Mouse (Mus musculus): ENCODE data around the gene Fscn2. TPM values are rescaled to one million over a fixed set of nuclear protein-coding genes. Genes with fewer than 3 reads are reported as not detected.

The Fscn2 gene
- total and polyA plus RNA-seq, 3 experiments = not detected

- DNase-seq (ENCODE audit: extremely low read depth) = peak; percentile 94
- dilution Hi-C loops (cut with MboI; ENCODE audit: extremely low pct_ligation_motif_present, extremely low pct_unique_long_range_greater_than_20kb, low sequenced_read_pairs) = no loop called here
- H3K27ac ChIP-seq (ENCODE audit: insufficient read depth, low read depth) = 0 out of 2 replicates have a peak overlapping the region, but pooled peaks have one; percentile 18
These were observed 45.3 kb upstream of the Fscn2 start for GRCm38 (mm10) chr11:120315832-120316689.

DNA sequence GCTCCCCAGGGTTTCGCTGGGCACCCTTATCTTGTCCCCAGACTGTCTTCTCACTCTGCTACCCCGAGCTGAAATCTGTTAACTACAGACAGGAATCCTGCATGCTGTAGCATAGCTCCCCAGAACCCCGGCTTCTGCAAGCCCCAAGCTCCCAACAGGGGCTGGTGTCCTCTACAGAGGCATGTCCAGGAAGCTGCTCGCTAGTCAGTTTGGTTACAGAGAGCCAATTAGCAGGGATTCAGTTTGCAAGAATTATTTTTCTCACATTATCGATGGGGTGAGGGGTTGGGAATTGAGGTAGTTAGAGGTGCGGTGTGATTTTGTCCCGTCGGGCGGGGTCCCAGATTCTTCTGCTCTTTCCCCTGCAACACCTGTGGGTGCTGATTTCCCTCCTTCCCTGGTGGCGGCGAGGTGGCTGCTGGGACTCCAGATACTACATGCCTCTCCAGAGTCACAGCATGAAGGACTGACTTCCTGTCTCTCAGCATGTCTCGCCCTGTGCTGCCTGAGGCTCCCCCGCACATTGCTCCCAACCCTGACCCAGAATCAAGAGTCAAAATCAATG, 44.6 kb upstream of the Fscn2 start:
- Histone ChIP-seq H3K9ac (ENCODE audit: insufficient read depth, low read depth) (peak overlapping the region; percentile 43), H3K4me2 (ENCODE audit: insufficient read depth, low read depth, poor library complexity, severe bottlenecking) (peak overlapping the region; percentile 96), H3K9me3 (replicated peaks; ENCODE audit: low read length) (peaks cover 3% of the 10 kb centered on the region), H3K4me1 (ENCODE audit: control insufficient read depth in 1 of 2, insufficient read depth in 2 of 2) (peaks cover 5 to 21% of the 10 kb centered on the region in 2 experiments), H3K36me3 (replicated peaks in 1 of 2; ENCODE audit: control insufficient read depth in 1 of 2, insufficient read depth in 1 of 2, low read length in 1 of 2) (no peaks in the 10 kb centered on the region), H3K79me2 (replicated peaks; ENCODE audit: control insufficient read depth, extremely low read depth, insufficient read depth, poor library complexity, severe bottlenecking) (no peaks in the 10 kb centered on the region), H3K27ac (ENCODE audit: insufficient read depth, low read depth) (0 out of 2 replicates have a peak overlapping the region, but pooled peaks have one; percentile 18), H3K4me3 (replicated peaks in 1 of 3; ENCODE audit: low read depth in 2 of 3, low read length in 2 of 3, poor library complexity in 1 of 3) (peak overlapping the region; percentile 52 to 67 (median 63)), H3K27me3 (replicated peaks) (peaks cover 64% of the 10 kb centered on the region)
- dilution Hi-C loops (cut with MboI; ENCODE audit: extremely low pct_ligation_motif_present, extremely low pct_unique_long_range_greater_than_20kb, low sequenced_read_pairs) (no loop called here), in situ Hi-C loops (cut with MboI; ENCODE audit: low pct_ligation_motif_present, low pct_unique_long_range_greater_than_20kb, low sequenced_read_pairs) (no loop called here)
- DNase-seq (ENCODE audit: extremely low read depth) = no peak
- TF ChIP-seq ETS1 (conservative IDR thresholded peaks at IDR 0.05; ENCODE audit: low read depth, low read length) = no peak
- TF ChIP-seq ELF1 (IDR thresholded peaks at IDR 0.05; ENCODE audit: low read depth, low read length) = peak; percentile 25; the same call in 1 of the 2 replicates
- TF ChIP-seq NRF1 (IDR thresholded peaks at IDR 0.05; ENCODE audit: low read depth, low read length) = 0 out of 2 replicates have a peak, but pooled peaks have one; percentile 1
- peak; percentile 38 for TF ChIP-seq POLR2A (IDR thresholded peaks at IDR 0.05; ENCODE audit: low read depth, low read length)
- TF ChIP-seq RCOR1 (conservative IDR thresholded peaks at IDR 0.05; ENCODE audit: low read depth, low read length) = no peak

More at GRCm38 (mm10) chr11:120315832-120316689, 45.3 kb upstream of the Fscn2 start:
- no peaks in the 10 kb centered on the region for H3K79me2 ChIP-seq (replicated peaks; ENCODE audit: control insufficient read depth, extremely low read depth, insufficient read depth, poor library complexity, severe bottlenecking)
- H3K9ac ChIP-seq (ENCODE audit: insufficient read depth, low read depth) = peak overlapping the region; percentile 43
- H3K4me2 ChIP-seq (ENCODE audit: insufficient read depth, low read depth, poor library complexity, severe bottlenecking) = peak overlapping the region; percentile 96
- H3K4me3 ChIP-seq (replicated peaks in 1 of 3; ENCODE audit: low read depth in 2 of 3, low read length in 2 of 3, poor library complexity in 1 of 3) = peak overlapping the region; percentile 52 to 67 (median 63)
- H3K9me3 ChIP-seq (replicated peaks; ENCODE audit: low read length) = peaks cover 5% of the 10 kb centered on the region
- H3K27me3 ChIP-seq (replicated peaks) = peaks cover 71% of the 10 kb centered on the region
- H3K36me3 ChIP-seq (replicated peaks in 1 of 2; ENCODE audit: control insufficient read depth in 1 of 2, insufficient read depth in 1 of 2, low read length in 1 of 2) = no peaks in the 10 kb centered on the region
- in situ Hi-C loops (cut with MboI; ENCODE audit: low pct_ligation_motif_present, low pct_unique_long_range_greater_than_20kb, low sequenced_read_pairs) = no loop called here
- peaks cover 5 to 21% of the 10 kb centered on the region in 2 experiments for H3K4me1 ChIP-seq (ENCODE audit: control insufficient read depth in 1 of 2, insufficient read depth in 2 of 2)
- TF ChIP-seq ZNF384 (IDR thresholded peaks at IDR 0.05; ENCODE audit: low read depth, low read length) (peak; percentile 74), SMC3 (IDR thresholded peaks at IDR 0.05; ENCODE audit: low read depth, low read length) (no peak), KAT2A (IDR thresholded peaks at IDR 0.05; ENCODE audit: insufficient replicate concordance, low read length) (no peak), MXI1 (IDR thresholded peaks at IDR 0.05; ENCODE audit: low read depth, low read length) (peak; percentile 52; the same call in 1 of the 2 replicates), ZMIZ1 (IDR thresholded peaks at IDR 0.05; ENCODE audit: low read depth, low read length) (peak; percentile 86), ETS1 (conservative IDR thresholded peaks at IDR 0.05; ENCODE audit: low read depth, low read length) (no peak; the same call in 1 of the 2 replicates), SIN3A (IDR thresholded peaks at IDR 0.05; ENCODE audit: low read length) (peak; percentile 27; the same call in 1 of the 2 replicates), HCFC1 (IDR thresholded peaks at IDR 0.05; ENCODE audit: low read depth, low read length) (peak; percentile 69), JUND (conservative IDR thresholded peaks at IDR 0.05; ENCODE audit: low read depth, low read length) (no peak), ZKSCAN1 (IDR thresholded peaks at IDR 0.05; ENCODE audit: borderline replicate concordance, low read depth, low read length) (no peak), JUN (IDR thresholded peaks at IDR 0.05; ENCODE audit: insufficient read depth, low read depth, low read length) (no peak), NELFE (IDR thresholded peaks at IDR 0.05; ENCODE audit: low read depth, low read length) (peak; percentile 97), TCF12 (IDR thresholded peaks at IDR 0.05; ENCODE audit: low read depth, low read length) (peak; percentile 90), POLR2AphosphoS2 (IDR thresholded peaks at IDR 0.05; ENCODE audit: low read depth, low read length) (peak; percentile 94), USF1 (IDR thresholded peaks at IDR 0.05; ENCODE audit: low read depth, low read length) (no peak), POLR2A (IDR thresholded peaks at IDR 0.05; ENCODE audit: low read depth, low read length) (peak; percentile 98), UBTF (IDR thresholded peaks at IDR 0.05; ENCODE audit: low read depth, low read length) (no peak), RAD21 (IDR thresholded peaks at IDR 0.05; ENCODE audit: low read depth, low read length) (no peak), CTCF (conservative IDR thresholded peaks at IDR 0.05 in 1 of 2, IDR thresholded peaks at IDR 0.05 in 1 of 2; ENCODE audit: low read depth in 2 of 2, low read length in 2 of 2) (no peak), IRF4 (IDR thresholded peaks at IDR 0.05; ENCODE audit: low read depth, low read length) (peak; percentile 4; the same call in 1 of the 2 replicates), ELF1 (IDR thresholded peaks at IDR 0.05; ENCODE audit: low read depth, low read length) (peak; percentile 69; the same call in 1 of the 2 replicates), MYC (IDR thresholded peaks at IDR 0.05; ENCODE audit: low read depth, low read length) (peak; percentile 60; the same call in 1 of the 2 replicates), GABPA (IDR thresholded peaks at IDR 0.05; ENCODE audit: insufficient replicate concordance, low read depth, low read length) (no peak), TBP (conservative IDR thresholded peaks at IDR 0.05; ENCODE audit: low read depth, low read length) (peak; percentile 90), MEF2A (IDR thresholded peaks at IDR 0.05; ENCODE audit: borderline replicate concordance, low read depth, low read length) (0 out of 2 replicates have a peak, but pooled peaks have one; percentile 9), CHD2 (IDR thresholded peaks at IDR 0.05; ENCODE audit: low read length) (peak; percentile 47; the same call in 1 of the 2 replicates), BHLHE40 (IDR thresholded peaks at IDR 0.05; ENCODE audit: low read depth, low read length) (0 out of 2 replicates have a peak, but pooled peaks have one; percentile 13), RCOR1 (conservative IDR thresholded peaks at IDR 0.05; ENCODE audit: low read depth, low read length) (no peak), MAFK (IDR thresholded peaks at IDR 0.05; ENCODE audit: insufficient replicate concordance, low read length) (no peak; the same call in 1 of the 2 replicates), CHD1 (IDR thresholded peaks at IDR 0.05; ENCODE audit: low read depth, low read length) (no peak), NRF1 (IDR thresholded peaks at IDR 0.05; ENCODE audit: low read depth, low read length) (peak; percentile 78), MAZ (IDR thresholded peaks at IDR 0.05; ENCODE audit: low read depth, low read length) (no peak), MAX (IDR thresholded peaks at IDR 0.05; ENCODE audit: low read length) (peak; percentile 73), USF2 (conservative IDR thresholded peaks at IDR 0.05; ENCODE audit: low read depth, low read length) (no peak; the same call in 1 of the 2 replicates), ZC3H11A (IDR thresholded peaks at IDR 0.05; ENCODE audit: low read depth, low read length) (no peak), PAX5 (IDR thresholded peaks at IDR 0.05; ENCODE audit: low read length) (no peak), E2F4 (IDR thresholded peaks at IDR 0.05; ENCODE audit: insufficient replicate concordance, low read depth, low read length) (no peak), EP300 (IDR thresholded peaks at IDR 0.05; ENCODE audit: low read length) (no peak; the same call in 1 of the 2 replicates)
